Mouse (Mus musculus) MEL (cell line): Measurements from ENCODE around the gene Prx. TPM values are rescaled to one million over a fixed set of nuclear protein-coding genes. Genes with fewer than 3 reads are reported as not detected.

ENCODE experiments used
- DNase-seq: peaks from one replicate; pipeline ENCODE4 v3.0.0; 2011; ENCODE audit warnings: low read depth, low spot score
- H3K27ac ChIP-seq: 2 replicates; pipeline ENCODE4 v1.5.1; 2012; ENCODE audit warnings: low read depth, mild to moderate bottlenecking, control low read depth, low read length, moderate library complexity; ENCODE audit not compliant: control insufficient read depth
- H3K27me3 ChIP-seq, 2 experiments: fragments of 150-350 bp in 1 of 2; sonication (generic) in 1 of 2; 2 replicates each; pipeline ENCODE4 v1.6.1; 2012; ENCODE audit warnings: low read length in 2 of 2, mild to moderate bottlenecking in 2 of 2, improper control_type of control experiment in 1 of 2, moderate library complexity in 1 of 2; ENCODE audit not compliant: insufficient read depth in 2 of 2, control insufficient read depth in 1 of 2
- H3K36me3 ChIP-seq, 2 experiments: 2 replicates each; pipeline ENCODE4 v1.6.1; 2012 to 2014; ENCODE audit warnings: low read length in 2 of 2, improper control_type of control experiment in 1 of 2, inconsistent platforms in 1 of 2, mild to moderate bottlenecking in 1 of 2; ENCODE audit not compliant: insufficient read depth in 2 of 2, control insufficient read depth in 1 of 2
- H3K4me1 ChIP-seq, 2 experiments: fragments of 150-350 bp in 1 of 2; sonication (generic) in 1 of 2; 2 replicates each; pipeline ENCODE4 v1.6.1; 2012; ENCODE audit warnings: low read length in 2 of 2, improper control_type of control experiment in 1 of 2, mild to moderate bottlenecking in 1 of 2; ENCODE audit not compliant: insufficient read depth in 2 of 2, control insufficient read depth in 1 of 2
- H3K4me3 ChIP-seq, 2 experiments: fragments of 150-350 bp in 1 of 2; sonication (generic) in 1 of 2; 2 replicates each; pipeline ENCODE4 v1.5.1; 2012; ENCODE audit warnings: low read depth in 2 of 2, low read length in 2 of 2, mild to moderate bottlenecking in 2 of 2, moderate library complexity in 2 of 2, control low read depth in 1 of 2, improper control_type of control experiment in 1 of 2; ENCODE audit not compliant: control insufficient read depth in 1 of 2, insufficient read depth in 1 of 2
- H3K79me2 ChIP-seq: 2 replicates; pipeline ENCODE4 v1.6.1; 2012; ENCODE audit warnings: mild to moderate bottlenecking, low read length, moderate library complexity; ENCODE audit not compliant: control insufficient read depth, poor library complexity, insufficient read depth
- H3K9ac ChIP-seq: 2 replicates; pipeline ENCODE4 v1.6.1; 2012; ENCODE audit warnings: low read depth, mild to moderate bottlenecking, control low read depth, low read length, moderate library complexity; ENCODE audit not compliant: control insufficient read depth, poor library complexity, severe bottlenecking
- H3K9me3 ChIP-seq: fragments of 150-350 bp; sonication (generic); replicated peaks from 2 replicates; pipeline ENCODE4 v1.6.1; 2012; ENCODE audit warnings: mild to moderate bottlenecking, low read length, improper control_type of control experiment, moderate library complexity; ENCODE audit not compliant: insufficient read depth
- CHD1 ChIP-seq: IDR thresholded peaks from 2 replicates; pipeline ENCODE4 v1.6.1; 2012; ENCODE audit warnings: low read depth, mild to moderate bottlenecking, inconsistent platforms, low read length, improper control_type of control experiment
- CTCF ChIP-seq, 3 experiments: IDR thresholded peaks in 2 of 3; conservative IDR thresholded peaks in 1 of 3; 2 replicates each; pipeline ENCODE4 v1.5.1; 2011 to 2012; ENCODE audit warnings: low read length in 3 of 3, low read depth in 2 of 3, mild to moderate bottlenecking in 2 of 3, improper control_type of control experiment in 1 of 3, inconsistent platforms in 1 of 3, mixed read lengths in 1 of 3, moderate library complexity in 1 of 3; ENCODE audit not compliant: control insufficient read depth in 1 of 3, insufficient read depth in 1 of 3, poor library complexity in 1 of 3, severe bottlenecking in 1 of 3
- E2F4 ChIP-seq: IDR thresholded peaks from 2 replicates; pipeline ENCODE4 v1.6.1; 2011; ENCODE audit warnings: low read depth, low read length, improper control_type of control experiment, borderline replicate concordance
- EP300 ChIP-seq, 2 experiments: IDR thresholded peaks; 2 replicates each; pipeline ENCODE4 v1.6.1; 2011; ENCODE audit warnings: improper control_type of control experiment in 2 of 2, low read length in 2 of 2, low read depth in 1 of 2, mild to moderate bottlenecking in 1 of 2
- ETS1 ChIP-seq: IDR thresholded peaks from 2 replicates; pipeline ENCODE4 v1.6.1; 2012; ENCODE audit warnings: low read depth, mild to moderate bottlenecking, inconsistent platforms, low read length, improper control_type of control experiment, moderate library complexity
- GATA1 ChIP-seq: IDR thresholded peaks from 2 replicates; pipeline ENCODE4 v1.6.1; 2011; ENCODE audit warnings: low read depth, low read length, improper control_type of control experiment
- JUND ChIP-seq: IDR thresholded peaks from 2 replicates; pipeline ENCODE4 v1.6.1; 2011; ENCODE audit warnings: low read depth, mild to moderate bottlenecking, improper control_type of control experiment, low read length
- MAFK ChIP-seq: IDR thresholded peaks from 2 replicates; pipeline ENCODE4 v1.6.1; 2011; ENCODE audit warnings: low read depth, mild to moderate bottlenecking, low read length, improper control_type of control experiment, borderline replicate concordance
- MAZ ChIP-seq: IDR thresholded peaks from 2 replicates; pipeline ENCODE4 v1.6.1; 2012; ENCODE audit warnings: low read depth, mild to moderate bottlenecking, inconsistent platforms, low read length, improper control_type of control experiment
- MEF2A ChIP-seq: IDR thresholded peaks from 2 replicates; pipeline ENCODE4 v1.6.1; 2014; ENCODE audit warnings: low read depth, mild to moderate bottlenecking, inconsistent platforms, low read length, improper control_type of control experiment; ENCODE audit not compliant: poor library complexity, insufficient replicate concordance, severe bottlenecking; ENCODE audit errors: extremely low read depth
- MYC ChIP-seq: IDR thresholded peaks from 2 replicates; pipeline ENCODE4 v1.6.1; 2011; ENCODE audit warnings: low read depth, mild to moderate bottlenecking, low read length, improper control_type of control experiment, moderate library complexity
- POLR2A ChIP-seq, 2 experiments: IDR thresholded peaks; 2 replicates each; pipeline ENCODE4 v1.6.1; 2011 to 2012; ENCODE audit warnings: low read length in 2 of 2, mild to moderate bottlenecking in 2 of 2, control low read depth in 1 of 2, improper control_type of control experiment in 1 of 2, low read depth in 1 of 2, moderate library complexity in 1 of 2; ENCODE audit not compliant: control insufficient read depth in 1 of 2, insufficient read depth in 1 of 2, poor library complexity in 1 of 2
- POLR2AphosphoS2 ChIP-seq: IDR thresholded peaks from 2 replicates; pipeline ENCODE4 v1.6.1; 2011; ENCODE audit warnings: low read length, improper control_type of control experiment
- RAD21 ChIP-seq: IDR thresholded peaks from 2 replicates; pipeline ENCODE4 v1.6.1; 2011; ENCODE audit warnings: mild to moderate bottlenecking, low read depth, low read length, improper control_type of control experiment
- SMC3 ChIP-seq: IDR thresholded peaks from 2 replicates; pipeline ENCODE4 v1.6.1; 2011; ENCODE audit warnings: low read depth, low read length, improper control_type of control experiment
- TBP ChIP-seq: IDR thresholded peaks from 2 replicates; pipeline ENCODE4 v1.8.0; 2011; ENCODE audit warnings: low read depth, low read length, improper control_type of control experiment
- UBTF ChIP-seq: IDR thresholded peaks from 2 replicates; pipeline ENCODE4 v1.6.1; 2012; ENCODE audit warnings: low read depth, mild to moderate bottlenecking, inconsistent platforms, low read length, improper control_type of control experiment, moderate library complexity, borderline replicate concordance; ENCODE audit not compliant: insufficient read depth
- USF1 ChIP-seq: IDR thresholded peaks from 2 replicates; pipeline ENCODE4 v1.6.1; 2014; ENCODE audit warnings: low read depth, mild to moderate bottlenecking, inconsistent platforms, low read length, improper control_type of control experiment, moderate library complexity
- ZMIZ1 ChIP-seq: IDR thresholded peaks from 2 replicates; pipeline ENCODE4 v1.6.1; 2012; ENCODE audit warnings: low read depth, mild to moderate bottlenecking, inconsistent platforms, low read length, improper control_type of control experiment, moderate library complexity
- polyA plus RNA-seq, 2 experiments: library from polyadenylated mRNA; stranded (reverse) in 1 of 2; unstranded in 1 of 2; fragments of >175 nt in 1 of 2; fragments of >200 nt in 1 of 2; gene quantifications; 2 replicates each; pipeline versions ENCODE4 v1.2.1 to v1.2.4; 2012; ENCODE audit warnings: low replicate concordance in 2 of 2, low read depth in 1 of 2; ENCODE audit not compliant: insufficient read length in 2 of 2, insufficient read depth in 1 of 2, missing spikeins in 1 of 2
- total RNA-seq: library from RNA; depleted of rRNA; stranded (reverse); fragments of 300-350 nt; gene quantifications from 2 replicates; pipeline ENCODE4 v1.2.3, GENCODE M21; 2012

The Prx gene
- total and polyA plus RNA-seq, 3 experiments, result 0.39 to 1.4 TPM; not detected in 1

GRCm38 (mm10) chr7:27540935-27541334, 41.8 kb downstream of the Prx start:
- H3K79me2 ChIP-seq, result no peaks in the 10 kb centered on the region; the same call in 1 of the 2 replicates
- peaks cover 2 to 29% of the 10 kb centered on the region in 2 experiments for H3K4me1 ChIP-seq
- H3K27me3 ChIP-seq, result no peaks in the 10 kb centered on the region
- no peak overlapping the region for H3K4me3 ChIP-seq
- no peak overlapping the region for H3K27ac ChIP-seq
- H3K9me3 ChIP-seq, result no peaks in the 10 kb centered on the region
- no peak for DNase-seq
- TF ChIP-seq UBTF (no peak), CHD1 (no peak), POLR2A (IDR thresholded peaks at IDR 0.05; ENCODE audit: control insufficient read depth in 1 of 2, insufficient read depth in 1 of 2, low read depth in 1 of 2, low read length in 2 of 2, poor library complexity in 1 of 2) (no peak), POLR2AphosphoS2 (no peak), SMC3 (no peak), RAD21 (no peak), MAZ (no peak), E2F4 (no peak), ETS1 (no peak), TBP (no peak), ZMIZ1 (no peak), MYC (no peak)
- TF ChIP-seq, all 39 proteins: peak for 0
- Histone ChIP-seq H3K9ac (no peak overlapping the region), H3K36me3 (peaks cover 0 to 9% of the 10 kb centered on the region in 2 experiments; a peak in 2 of 4 replicates)

GRCm38 (mm10) chr7:27541431-27541830, 42.3 kb downstream of the Prx start:
- Histone ChIP-seq H3K79me2 (no peaks in the 10 kb centered on the region; the same call in 1 of the 2 replicates), H3K27ac (no peak overlapping the region), H3K9me3 (no peaks in the 10 kb centered on the region), H3K9ac (no peak overlapping the region), H3K4me3 (no peak overlapping the region), H3K36me3 (peaks cover 0 to 9% of the 10 kb centered on the region in 2 experiments; a peak in 2 of 4 replicates), H3K27me3 (no peaks in the 10 kb centered on the region), H3K4me1 (peaks cover 2 to 28% of the 10 kb centered on the region in 2 experiments)
- DNase-seq, result no peak
- TF ChIP-seq TBP (no peak), GATA1 (no peak)

- no peak for DNase-seq
- Histone ChIP-seq H3K36me3 (peaks cover 0 to 9% of the 10 kb centered on the region in 2 experiments; a peak in 2 of 4 replicates), H3K4me3 (peak overlapping the region; percentile 65 to 91), H3K27me3 (no peaks in the 10 kb centered on the region), H3K9ac (peak overlapping the region; percentile 59), H3K27ac (no peak overlapping the region), H3K9me3 (no peaks in the 10 kb centered on the region), H3K4me1 (peaks cover 2 to 28% of the 10 kb centered on the region in 2 experiments), H3K79me2 (no peaks in the 10 kb centered on the region; the same call in 1 of the 2 replicates)
- TF ChIP-seq ETS1 (no peak), MEF2A (no peak), CTCF (IDR thresholded peaks at IDR 0.05 in 2 of 3, conservative IDR thresholded peaks at IDR 0.05 in 1 of 3; ENCODE audit: control insufficient read depth in 1 of 3, insufficient read depth in 1 of 3, low read depth in 2 of 3, low read length in 3 of 3, poor library complexity in 1 of 3, severe bottlenecking in 1 of 3) (no peak), USF1 (no peak), TBP (no peak), MAFK (no peak), EP300 (IDR thresholded peaks at IDR 0.05; ENCODE audit: low read depth in 1 of 2, low read length in 2 of 2) (no peak), MYC (no peak), JUND (no peak)
Observed at GRCm38 (mm10) chr7:27541922-27542321, 42.8 kb downstream of the Prx start.
